Mouse (Mus musculus) stomach, embryonic 16.5 days (tissue): ENCODE measurements around the gene Pid1. TPM values are rescaled to one million over a fixed set of nuclear protein-coding genes. Genes with fewer than 3 reads are reported as not detected.

Source experiments
- ATAC-seq: fragments of 200-750 bp; cut with Nextera tagmentation; 2 replicates; pipeline ENCODE4 v1.8.0; 2017; ENCODE audit warnings: moderate number of reproducible peaks, moderate TSS enrichment; ENCODE audit not compliant: insufficient read depth, low FRiP score
- H3K27ac ChIP-seq: fragments of 300-500 bp; sonication (generic); 2 replicates; pipeline ENCODE4 v1.5.1; 2014; ENCODE audit warnings: low read length
- H3K27me3 ChIP-seq: fragments of 300-500 bp; sonication (generic); 2 replicates; pipeline ENCODE4 v1.6.1; 2014; ENCODE audit warnings: low read length, control low read depth, mixed read lengths; ENCODE audit not compliant: control insufficient read depth, insufficient read depth
- H3K36me3 ChIP-seq: fragments of 300-500 bp; sonication (generic); 2 replicates; pipeline ENCODE4 v1.6.1; 2014; ENCODE audit warnings: low read length; ENCODE audit not compliant: control insufficient read depth, insufficient read depth
- H3K4me1 ChIP-seq: fragments of 300-500 bp; sonication (generic); 2 replicates; pipeline ENCODE4 v1.6.1; 2014; ENCODE audit warnings: low read length, control low read depth, mixed read lengths; ENCODE audit not compliant: control insufficient read depth, insufficient read depth
- H3K4me2 ChIP-seq: fragments of 300-500 bp; sonication (generic); 2 replicates; pipeline ENCODE4 v1.6.1; 2014; ENCODE audit warnings: low read depth, low read length, mixed read lengths
- H3K4me3 ChIP-seq: fragments of 300-500 bp; sonication (generic); replicated peaks from 2 replicates; pipeline ENCODE4 v1.5.1; 2014; ENCODE audit warnings: mild to moderate bottlenecking, low read length
- H3K9ac ChIP-seq: fragments of 300-500 bp; sonication (generic); 2 replicates; pipeline ENCODE4 v1.6.1; 2014; ENCODE audit warnings: low read length
- H3K9me3 ChIP-seq: fragments of 300-500 bp; sonication (generic); replicated peaks from 2 replicates; pipeline ENCODE4 v1.6.1; 2016; ENCODE audit warnings: low read length, control low read depth; ENCODE audit not compliant: control insufficient read depth
- WGBS: fragments of 180-500 bp; shearing (Covaris S2); extraction: QIAGEN DNeasy Blood & Tissue Kit; methylation state at CpG from one replicate; pipeline ENCODE4 v1.1.7; 2014; 5-methylcytosine and 5-hydroxymethylcytosine counted together
- microRNA-seq: library from miRNA; unstranded; fragments of <30 nt; microRNA quantifications from one replicate; pipeline ENCODE4, GENCODE M21; 2016
- polyA plus RNA-seq: library from polyadenylated mRNA; unstranded; fragments of >200 nt; fragmentation: Nextera tagmentation; extraction: Ambion mirVana; gene quantifications from 2 replicates; pipeline ENCODE4 v1.2.1, GENCODE M21; 2015

Pid1 gene
- polyA plus RNA-seq, 1 experiment from 2014 or later: 21.9 TPM

DNA sequence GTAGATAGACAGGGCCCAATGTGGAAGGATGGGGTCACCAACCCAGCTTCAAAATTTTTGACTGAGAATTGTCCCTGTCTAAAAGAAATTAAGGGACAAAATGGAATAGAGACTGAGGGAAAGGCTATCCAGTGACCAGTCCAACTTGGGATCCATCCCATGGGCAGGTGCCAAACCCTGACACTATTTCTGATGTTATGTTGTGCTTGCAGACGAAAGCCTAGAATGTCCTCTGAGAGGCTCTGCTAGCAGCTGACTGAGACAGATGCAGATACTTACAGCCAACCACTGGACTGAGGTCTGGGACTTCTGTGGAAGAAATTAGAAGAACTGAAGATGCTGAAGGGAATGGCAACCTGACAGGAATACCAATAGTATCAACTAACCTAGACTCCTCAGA, 338.2 kb downstream of the Pid1 start:
- Histone ChIP-seq H3K4me1 (no peaks in the 10 kb centered on the region), H3K4me3 (no peak overlapping the region), H3K36me3 (no peaks in the 10 kb centered on the region), H3K27me3 (no peaks in the 10 kb centered on the region), H3K9ac (no peak overlapping the region), H3K9me3 (no peaks in the 10 kb centered on the region; the same call in 1 of the 2 replicates), H3K4me2 (no peak overlapping the region), H3K27ac (no peak overlapping the region)
- ATAC-seq: no peak
- 68% methylated on average over 1 of the region's 1 CpGs for WGBS

DNA sequence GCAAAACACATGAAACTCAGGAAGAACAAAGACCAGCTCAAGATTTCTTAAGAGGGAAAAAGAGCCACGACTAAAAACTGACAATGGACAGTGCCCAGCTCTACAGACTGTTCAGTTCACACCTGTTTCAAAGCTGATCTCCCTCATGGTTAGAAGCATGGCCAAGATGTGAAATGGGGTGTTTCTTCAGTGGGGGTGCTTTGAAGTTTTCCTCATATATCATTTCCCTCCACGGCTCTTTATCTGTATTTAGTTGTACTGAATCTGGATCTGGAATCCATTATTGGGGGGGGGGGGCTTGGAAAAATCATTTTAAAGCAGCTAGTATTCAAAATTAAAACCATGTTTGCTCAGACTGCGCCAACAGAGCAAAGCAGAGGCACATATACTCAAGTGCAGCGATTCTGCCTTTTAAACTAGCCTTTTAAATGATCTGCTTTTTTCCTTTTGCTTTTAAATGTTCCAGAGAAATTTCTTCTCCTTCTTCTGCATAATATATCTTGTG, 351.1 kb downstream of the Pid1 start:
- WGBS: 78% methylated on average over 4 of the region's 4 CpGs
- H3K9ac ChIP-seq: no peak overlapping the region
- ATAC-seq: no peak

GRCm38 (mm10) chr1:84002630-84003029, 361.4 kb downstream of the Pid1 start:
- WGBS: 84% methylated on average over 4 of the region's 4 CpGs
- H3K27me3 ChIP-seq: no peaks in the 10 kb centered on the region
- no peak overlapping the region for H3K9ac ChIP-seq
- no peaks in the 10 kb centered on the region for H3K36me3 ChIP-seq
- no peak overlapping the region for H3K4me2 ChIP-seq
- H3K4me3 ChIP-seq: no peak overlapping the region
- no peak for ATAC-seq
- H3K27ac ChIP-seq: no peak overlapping the region
- H3K4me1 ChIP-seq: no peaks in the 10 kb centered on the region
- no peaks in the 10 kb centered on the region for H3K9me3 ChIP-seq

More for the DNA sequence above, 351.1 kb downstream of the Pid1 start:
- Histone ChIP-seq H3K27me3 (no peaks in the 10 kb centered on the region), H3K4me2 (no peak overlapping the region), H3K36me3 (no peaks in the 10 kb centered on the region), H3K27ac (no peak overlapping the region), H3K4me3 (no peak overlapping the region), H3K4me1 (no peaks in the 10 kb centered on the region), H3K9me3 (no peaks in the 10 kb centered on the region)

Small RNAs within 50 kb of the gene (microRNA-seq; reads per million reads assigned to microRNA genes)
- not detected for gene Mir6353
